Mouse (Mus musculus): ENCODE measurements around the gene Ypel1. TPM values are rescaled to one million over a fixed set of nuclear protein-coding genes. Genes with fewer than 3 reads are reported as not detected.

Gene Ypel1
- polyA plus RNA-seq (2017; shearing (Covaris generic)) = 1 to 10 TPM; 7.5 to 10.0 TPM

DNA sequence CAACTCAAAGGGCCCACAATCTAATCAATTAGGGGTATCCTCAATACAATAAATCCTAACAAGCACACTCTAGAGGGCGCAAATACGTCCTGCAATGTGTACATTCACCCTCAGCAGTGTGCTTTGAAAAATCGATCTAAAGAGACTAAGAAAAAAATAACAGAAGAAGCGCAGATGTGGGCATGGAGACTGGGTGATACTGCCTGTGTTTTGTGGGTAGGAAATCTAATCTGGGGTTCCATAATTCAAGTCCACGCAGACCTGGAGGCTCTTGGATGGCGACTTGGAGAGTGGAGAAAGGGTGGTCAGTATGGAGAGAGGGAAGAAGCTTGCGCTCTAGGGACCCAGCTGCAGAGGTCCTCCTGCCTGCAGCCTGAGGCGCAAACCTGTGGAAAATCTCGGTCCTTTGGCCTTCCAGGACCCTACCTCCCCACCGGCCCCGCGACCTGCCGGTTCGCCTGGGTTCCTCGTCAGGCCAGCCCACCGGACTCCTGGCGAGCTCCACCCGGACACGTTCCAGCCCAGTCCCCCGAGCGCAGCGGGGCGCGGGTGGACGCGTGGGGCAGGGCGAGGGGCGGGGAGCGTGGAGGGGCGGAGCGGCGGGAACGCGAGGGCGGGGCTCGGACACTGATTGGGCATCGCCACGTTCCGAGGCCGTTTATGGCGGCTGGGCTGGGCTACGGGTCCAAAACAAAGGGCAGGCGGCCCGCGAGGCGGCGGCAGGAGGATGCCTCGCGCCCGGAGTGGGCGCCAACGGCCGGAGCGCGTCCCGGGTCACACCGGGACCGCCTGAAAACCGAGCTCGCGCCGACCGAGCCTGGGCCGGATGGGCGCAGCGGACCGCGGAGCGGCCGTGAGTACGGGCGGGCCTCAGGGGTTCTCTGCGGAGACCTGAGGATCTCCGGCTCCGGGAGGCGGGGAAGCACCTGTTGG is at the start of gene Ypel1:
TSS of gene Ypel1 (plus strand) at position 186 of the 933 bp plus-strand sequence.
- peak; percentile 83 for ATAC-seq

- ATAC-seq = peak; percentile 67
These were observed 44.9 kb upstream of the Ypel1 start for GRCm38 (mm10) chr16:17024469-17025148.

DNA sequence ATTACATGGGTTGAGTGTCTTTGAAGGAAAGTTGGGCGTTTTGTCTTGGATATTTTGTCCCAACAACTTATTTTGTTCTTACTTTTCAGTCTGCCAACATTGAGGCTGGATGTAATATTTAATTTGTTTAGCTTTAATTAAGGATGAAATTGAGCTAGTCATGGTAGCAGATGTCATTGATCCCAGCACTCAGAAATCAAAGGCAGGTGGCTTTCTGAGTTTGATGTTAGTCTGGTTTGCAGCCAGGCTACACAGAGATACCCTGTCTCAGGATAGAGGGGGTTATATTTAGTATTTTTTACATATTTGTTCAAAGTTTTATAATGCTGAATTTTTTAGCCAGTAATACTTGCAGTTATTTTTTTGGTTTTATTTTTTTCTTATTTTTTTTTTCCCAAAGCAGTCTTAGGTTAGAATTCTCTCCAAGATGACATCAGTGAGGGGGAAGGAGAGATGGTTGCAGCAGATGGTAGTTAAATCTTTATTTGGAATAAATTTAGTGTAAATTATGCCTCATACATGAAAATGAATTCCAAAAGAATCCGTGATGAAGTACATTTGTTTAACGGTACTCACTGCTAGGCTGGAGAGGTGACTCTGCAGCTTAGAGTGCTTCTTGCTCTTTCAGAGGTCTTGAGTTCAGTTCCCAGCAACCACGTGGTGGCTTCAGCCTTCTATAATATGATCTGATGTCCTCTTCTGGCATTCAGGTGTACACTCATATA is 39.4 kb upstream of the Ypel1 start:
- no peak for ATAC-seq

DNA sequence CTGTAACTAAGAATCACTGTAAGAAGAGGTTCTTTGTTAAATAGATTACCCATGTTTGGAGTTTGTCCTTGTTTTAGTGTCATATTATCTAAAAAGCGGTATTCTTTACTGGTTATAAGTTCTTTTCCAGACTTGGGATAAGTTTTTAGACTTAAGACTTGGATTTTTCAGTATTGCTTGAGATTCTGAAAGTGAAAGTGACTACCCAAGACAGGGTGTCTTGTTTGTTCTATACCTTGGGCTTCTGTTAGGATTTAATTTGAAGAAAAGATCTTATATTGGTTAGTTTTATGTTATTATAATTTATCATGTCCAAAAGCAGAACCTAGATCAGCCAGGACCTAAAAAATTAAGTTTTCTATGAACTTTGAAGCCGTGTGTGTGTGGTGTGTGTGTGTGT is 35.7 kb upstream of the Ypel1 start:
- ATAC-seq = peak; percentile 54

GRCm38 (mm10) chr16:17040716-17041115 is 28.8 kb upstream of the Ypel1 start:
- ATAC-seq = no peak

DNA sequence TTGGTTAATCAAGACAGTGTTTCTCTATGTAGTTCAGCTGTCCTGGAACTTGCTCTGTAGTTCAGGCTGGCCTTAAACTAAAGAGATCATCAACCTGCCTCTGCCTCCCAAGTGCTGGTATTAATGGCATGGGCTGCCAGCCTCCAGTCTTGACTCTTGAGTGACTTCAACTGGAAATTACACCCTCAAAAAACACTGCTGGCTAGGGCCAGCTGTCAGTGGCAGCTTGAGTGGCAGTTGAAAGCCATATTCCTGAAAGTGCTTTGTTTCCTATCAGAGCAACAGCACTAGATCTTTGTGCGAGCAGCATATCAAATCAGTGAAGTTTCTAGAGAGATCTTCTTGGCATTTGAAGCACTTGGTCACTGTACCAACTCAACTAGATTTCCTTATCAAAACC is 28.1 kb upstream of the Ypel1 start:
- no peak for ATAC-seq

DNA sequence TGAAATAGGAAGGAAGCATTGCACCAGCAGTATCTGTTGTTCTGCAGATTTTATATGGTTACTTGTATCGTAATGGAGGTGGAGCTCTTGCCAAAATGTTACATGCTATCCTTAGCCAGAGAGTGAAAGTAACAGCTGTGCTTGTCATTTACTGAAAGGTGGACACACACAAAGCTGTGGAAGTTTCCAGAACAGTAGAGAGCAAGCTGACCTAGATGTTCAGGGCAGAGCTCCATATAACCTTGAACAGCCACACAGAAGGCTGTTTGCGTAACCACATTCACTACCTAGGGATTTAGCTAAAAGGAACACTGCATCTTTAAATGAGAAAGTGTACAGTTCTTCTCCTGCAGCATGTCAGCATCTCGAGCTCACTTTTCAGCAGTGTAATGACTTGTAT is 25.2 kb upstream of the Ypel1 start:
- no peak for ATAC-seq

DNA sequence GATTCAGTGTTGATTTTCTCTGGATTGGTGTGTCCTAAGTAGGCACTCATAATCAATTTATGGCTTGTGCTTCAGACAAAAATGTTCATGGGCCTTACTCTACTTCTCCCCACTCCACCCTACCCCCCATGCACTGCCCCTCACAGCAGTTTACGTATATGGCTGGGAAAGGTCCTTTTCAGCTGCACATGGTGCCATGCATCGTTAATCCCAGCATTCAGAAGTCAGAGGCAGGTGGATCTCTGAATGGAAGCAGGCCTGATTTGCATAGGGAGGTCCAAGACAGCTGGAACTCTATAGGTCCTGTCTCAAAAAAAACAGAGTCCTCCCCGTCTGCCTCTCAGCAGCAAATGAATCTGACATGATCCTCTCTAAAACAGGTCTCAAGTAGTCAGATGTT is 24.2 kb upstream of the Ypel1 start:
- ATAC-seq = no peak

DNA sequence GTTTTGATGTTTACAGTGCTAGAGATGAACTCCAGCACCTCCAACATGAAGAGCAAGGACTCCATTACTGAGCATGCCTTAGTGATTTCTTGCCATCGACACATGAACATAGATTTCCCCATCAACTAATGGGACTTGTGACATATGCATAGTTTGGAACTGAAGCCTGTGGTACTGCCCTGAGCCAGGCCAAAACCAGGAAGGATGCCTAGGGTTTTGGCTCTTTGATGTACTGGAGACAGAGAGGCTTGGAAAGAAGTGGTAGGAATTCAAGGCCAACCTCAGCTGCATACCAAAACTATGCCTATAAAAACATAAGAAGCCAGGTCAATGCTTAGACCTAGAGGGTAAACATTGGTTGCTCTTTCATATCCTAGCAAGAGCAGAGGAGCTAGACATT is 19.6 kb upstream of the Ypel1 start:
- no peak for ATAC-seq

- ATAC-seq = no peak
These were observed 17.4 kb upstream of the Ypel1 start for GRCm38 (mm10) chr16:17052087-17052486.

GRCm38 (mm10) chr16:17053903-17054302 is 15.6 kb upstream of the Ypel1 start:
- no peak for ATAC-seq

- ATAC-seq = no peak
These were observed 13.9 kb upstream of the Ypel1 start for GRCm38 (mm10) chr16:17055584-17055983.

- ATAC-seq = no peak
These were observed 7.2 kb upstream of the Ypel1 start for GRCm38 (mm10) chr16:17062338-17062737.

DNA sequence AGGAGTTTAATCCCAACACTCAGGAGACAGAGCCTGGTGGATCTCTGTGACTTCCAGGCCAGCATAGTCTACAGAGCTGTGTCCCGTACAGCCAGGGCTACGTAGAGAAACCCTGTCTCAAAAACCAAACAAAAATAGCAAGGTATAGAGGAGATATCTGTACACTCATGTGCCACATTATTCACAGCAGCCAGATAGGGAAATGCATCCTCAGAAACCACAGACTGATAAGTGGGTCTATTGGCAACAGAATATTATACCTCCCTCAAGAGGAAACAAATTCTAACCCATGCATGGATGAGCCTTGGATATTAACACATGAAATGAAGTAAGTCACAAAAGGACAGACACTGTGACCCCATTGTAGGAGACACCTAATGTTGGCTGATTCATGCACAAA is 1.9 kb upstream of the Ypel1 start:
- ATAC-seq = no peak

DNA sequence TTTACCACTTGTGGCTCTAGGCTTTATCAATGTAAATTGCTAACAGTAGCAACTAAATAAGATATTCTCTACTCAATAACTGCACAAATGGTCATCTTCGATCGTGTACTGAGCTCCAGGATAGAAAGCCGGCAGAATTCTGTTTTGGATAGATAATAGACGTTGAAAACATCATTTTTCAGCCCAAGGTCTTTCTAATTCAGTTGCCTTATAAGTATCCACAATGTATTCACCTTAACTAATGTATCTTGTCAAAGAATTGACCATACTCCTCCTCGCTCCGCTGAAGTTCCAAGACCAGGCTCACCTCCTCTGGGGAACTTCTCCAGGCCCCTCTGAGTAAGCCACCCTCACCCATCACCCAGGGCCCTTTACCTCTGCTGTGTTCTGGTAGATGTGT is 1.2 kb downstream of the Ypel1 start:
- ATAC-seq = no peak

DNA sequence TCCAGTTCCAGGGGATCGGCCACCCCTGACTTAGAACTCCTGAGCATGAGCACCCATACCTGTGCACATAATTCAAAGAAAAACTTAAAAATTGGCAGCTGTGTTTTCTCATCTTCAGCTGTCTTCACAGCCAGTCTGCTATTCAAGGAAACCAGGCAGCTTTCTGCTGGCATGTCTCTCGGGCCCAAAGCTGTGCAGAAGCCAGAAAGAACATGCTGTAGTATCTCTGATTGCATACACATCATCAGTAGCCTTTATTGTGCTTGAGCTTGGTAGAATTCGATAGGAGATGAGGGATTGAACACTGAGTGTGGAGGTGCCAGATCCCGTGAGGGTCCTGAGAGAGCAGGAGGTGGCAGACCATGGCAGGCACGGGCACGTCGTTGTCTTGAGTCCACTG is 3.5 kb downstream of the Ypel1 start:
- ATAC-seq = no peak

- ATAC-seq = no peak
These were observed 6.8 kb downstream of the Ypel1 start for GRCm38 (mm10) chr16:17076301-17076700.

DNA sequence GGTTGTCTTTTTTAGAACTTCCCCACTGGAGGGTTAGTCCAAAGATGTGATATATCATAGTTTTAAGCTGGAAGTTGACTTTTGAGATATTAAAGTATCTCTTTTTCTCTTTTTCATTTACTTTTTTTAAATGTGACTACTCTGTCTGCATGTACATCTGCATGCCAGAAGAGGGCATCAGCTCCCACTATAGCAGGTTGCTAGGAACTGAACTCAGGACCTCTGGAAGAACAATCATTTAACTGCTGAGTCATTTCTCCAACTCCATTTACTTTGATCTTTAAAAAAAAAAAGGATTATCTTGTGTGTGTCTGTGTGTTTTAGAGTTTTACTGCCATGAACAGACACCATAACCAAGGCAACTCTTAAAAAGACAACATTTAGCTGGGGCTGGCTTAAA is 7.4 kb downstream of the Ypel1 start:
- ATAC-seq = no peak

GRCm38 (mm10) chr16:17078101-17078500 is 8.6 kb downstream of the Ypel1 start:
- ATAC-seq = no peak

DNA sequence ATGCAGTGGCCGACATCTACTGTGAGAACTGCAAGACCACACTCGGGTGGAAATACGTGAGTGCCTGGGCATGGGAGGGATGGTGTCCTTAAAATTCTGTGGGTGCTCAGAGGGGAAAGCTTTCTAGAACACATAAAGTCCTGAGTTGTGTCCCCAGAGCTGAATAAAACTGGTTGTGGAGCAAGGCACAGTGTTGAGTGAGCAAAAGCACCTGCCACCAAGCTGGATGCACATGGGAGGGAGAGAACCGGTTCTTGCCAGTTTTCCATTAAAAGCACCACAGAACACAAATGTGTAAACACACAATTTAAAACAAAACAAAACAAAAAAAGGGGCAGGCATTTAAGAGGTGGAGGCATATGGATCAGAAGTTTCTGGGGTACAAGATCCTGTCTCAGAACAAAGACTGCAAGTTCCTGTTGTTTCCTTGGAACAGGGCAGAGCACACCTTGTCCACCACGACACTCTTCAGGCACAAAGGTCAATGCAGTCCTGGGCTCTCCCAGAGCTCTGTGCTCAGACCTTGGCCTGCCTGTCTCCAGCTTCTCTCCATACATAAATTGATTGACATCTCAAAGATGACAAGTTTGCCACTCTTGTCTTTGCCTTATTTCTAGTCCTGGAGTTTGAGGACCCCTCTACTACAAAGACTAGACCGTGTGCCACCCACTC is 12.8 kb downstream of the Ypel1 start:
- ATAC-seq = no peak

GRCm38 (mm10) chr16:17085636-17086035 is 16.1 kb downstream of the Ypel1 start:
- ATAC-seq = no peak

DNA sequence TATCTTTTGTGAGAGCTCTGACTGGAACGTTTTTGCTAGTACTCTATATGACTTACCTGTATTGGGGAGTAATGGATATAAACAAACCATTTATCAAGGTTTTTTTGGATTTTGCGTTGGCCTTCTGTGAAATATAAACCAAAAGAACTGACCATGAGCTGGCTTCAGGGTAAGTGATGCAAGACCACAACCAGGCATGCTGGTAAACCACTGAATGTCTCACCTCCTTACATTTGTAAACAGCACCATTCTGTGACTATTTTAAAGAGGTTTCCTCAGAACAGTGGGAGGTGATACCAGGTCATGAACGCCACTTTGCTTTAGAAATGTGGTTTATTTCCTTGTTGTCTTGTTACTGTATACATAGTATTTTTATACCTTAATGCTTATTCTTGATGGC is 16.7 kb downstream of the Ypel1 start:
- no peak for ATAC-seq

Measured in CD4-positive, CD25-positive, alpha-beta regulatory T cell, adult 4 months (primary cell).